Mouse (Mus musculus) C2C12 (cell line): ENCODE data around the gene Ube2l3. TPM values are rescaled to one million over a fixed set of nuclear protein-coding genes. Genes with fewer than 3 reads are reported as not detected.

Source experiments
- H3K27me3 ChIP-seq: one replicate; pipeline ENCODE4 v1.6.1; 2011; ENCODE audit not compliant: control insufficient read depth, insufficient read depth, insufficient read length
- H3K36me3 ChIP-seq: one replicate; pipeline ENCODE4 v1.6.1; 2011; ENCODE audit not compliant: control insufficient read depth, insufficient read depth
- H3K4me3 ChIP-seq: one replicate; pipeline ENCODE4 v1.5.1; 2011; ENCODE audit warnings: mild to moderate bottlenecking, control low read depth; ENCODE audit not compliant: poor library complexity, insufficient read depth, severe bottlenecking
- H3K79me2 ChIP-seq: one replicate; pipeline ENCODE4 v1.6.1; 2011; ENCODE audit not compliant: control insufficient read depth, insufficient read depth
- H3K79me3 ChIP-seq: one replicate; pipeline ENCODE4 v1.6.1; 2011; ENCODE audit warnings: low read depth, control low read depth
- H3ac ChIP-seq: one replicate; pipeline ENCODE3; 2011; ENCODE audit warnings: low read depth; ENCODE audit not compliant: control insufficient read depth, insufficient read length
- CEBPB ChIP-seq: IDR thresholded peaks from one replicate; pipeline ENCODE4 v1.6.1; 2011; ENCODE audit warnings: low read depth, mild to moderate bottlenecking, control low read depth, moderate library complexity
- CTCF ChIP-seq: IDR thresholded peaks from one replicate; pipeline ENCODE4 v1.5.1; 2011; ENCODE audit not compliant: control insufficient read depth, insufficient read depth, insufficient read length
- FOSL1 ChIP-seq: IDR thresholded peaks from one replicate; pipeline ENCODE4 v1.8.0; 2011; ENCODE audit warnings: mild to moderate bottlenecking, low read length; ENCODE audit not compliant: poor library complexity, insufficient read depth, severe bottlenecking
- MAX ChIP-seq: IDR thresholded peaks from one replicate; pipeline ENCODE4 v1.6.1; 2011; ENCODE audit warnings: mild to moderate bottlenecking, control low read depth
- MYOD1 ChIP-seq: IDR thresholded peaks from one replicate; pipeline ENCODE4 v1.6.1; 2011; ENCODE audit warnings: low read depth; ENCODE audit not compliant: control insufficient read depth, insufficient read length
- MYOG ChIP-seq: IDR thresholded peaks from one replicate; pipeline ENCODE4 v1.6.1; 2011; ENCODE audit not compliant: control insufficient read depth, insufficient read length; ENCODE audit errors: extremely low read depth
- USF1 ChIP-seq: IDR thresholded peaks from one replicate; pipeline ENCODE4 v1.6.1; 2011; ENCODE audit warnings: low read depth, mild to moderate bottlenecking, control low read depth, moderate library complexity
- polyA plus RNA-seq: library from polyadenylated mRNA; unstranded; fragments of >200 nt; fragmentation: generic; extraction: Trizol; gene quantifications from one replicate; pipeline ENCODE4 v1.2.1, GENCODE M21; 2012; ENCODE audit warnings: missing spikeins

The Ube2l3 gene
- polyA plus RNA-seq, 1 experiment = 135 TPM

DNA sequence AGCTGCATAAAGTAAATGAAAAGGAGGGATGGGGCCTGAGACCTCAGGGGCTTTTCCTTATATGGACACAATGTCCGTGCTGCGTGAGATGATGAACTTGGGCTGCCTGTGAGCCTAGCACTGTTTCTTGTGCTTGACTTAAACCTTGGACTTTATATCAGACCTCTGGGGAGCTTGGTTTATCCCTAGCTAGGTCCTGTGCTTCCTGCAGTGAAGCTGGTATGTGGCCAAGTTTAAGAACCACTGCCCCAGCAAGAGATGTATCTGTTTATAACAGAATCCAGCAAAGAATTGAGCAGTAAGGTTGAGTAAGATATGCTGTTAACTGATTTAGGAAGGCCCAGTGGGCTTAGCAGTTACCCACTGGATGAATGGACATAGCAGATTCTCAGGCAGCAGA, 37.0 kb upstream of the Ube2l3 start:
- H3K36me3 ChIP-seq = no peaks in the 10 kb centered on the region
- no peak overlapping the region for H3K4me3 ChIP-seq
- no peak for TF ChIP-seq CEBPB

DNA sequence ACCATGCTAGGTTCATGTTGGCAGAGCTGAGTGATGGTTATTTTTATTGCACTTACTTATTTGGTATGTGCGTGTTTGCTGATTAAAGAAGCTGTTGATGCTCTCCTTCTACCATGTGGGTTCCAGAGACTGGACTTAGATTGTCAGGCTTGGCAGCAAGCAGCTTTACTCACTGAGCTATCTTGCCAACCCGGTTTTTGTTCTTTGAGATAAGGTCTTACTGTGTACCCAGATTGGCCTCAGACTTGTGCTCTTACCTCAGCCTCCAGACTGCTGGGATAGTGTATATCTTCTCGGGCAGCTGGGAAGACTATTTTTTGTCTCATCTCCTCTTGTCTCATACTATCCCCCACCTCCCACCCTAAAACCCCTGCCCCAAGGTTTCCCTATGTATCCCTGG, 35.2 kb upstream of the Ube2l3 start:
- TF ChIP-seq FOSL1 (no peak), CEBPB (no peak), MYOG (no peak), MYOD1 (no peak), USF1 (no peak)
- peaks cover 48% of the 10 kb centered on the region for H3K79me2 ChIP-seq
- H3K27me3 ChIP-seq = no peaks in the 10 kb centered on the region

More for the DNA sequence above, 37.0 kb upstream of the Ube2l3 start:
- Histone ChIP-seq H3K79me2 (peaks cover 40% of the 10 kb centered on the region), H3K27me3 (no peaks in the 10 kb centered on the region), H3ac (no peak overlapping the region), H3K79me3 (peaks cover 9% of the 10 kb centered on the region)

GRCm38 (mm10) chr16:17234916-17235665, 32.6 kb upstream of the Ube2l3 start:
- H3K4me3 ChIP-seq = peak overlapping the region; percentile 19
- H3K36me3 ChIP-seq = no peaks in the 10 kb centered on the region
- H3K79me2 ChIP-seq = peaks cover 48% of the 10 kb centered on the region
- no peaks in the 10 kb centered on the region for H3K27me3 ChIP-seq
- peaks cover 9% of the 10 kb centered on the region for H3K79me3 ChIP-seq
- no peak overlapping the region for H3ac ChIP-seq
- TF ChIP-seq MYOD1 = no peak

More for the DNA sequence above, 35.2 kb upstream of the Ube2l3 start:
- Histone ChIP-seq H3ac (no peak overlapping the region), H3K36me3 (no peaks in the 10 kb centered on the region), H3K4me3 (no peak overlapping the region), H3K79me3 (peaks cover 9% of the 10 kb centered on the region)

DNA sequence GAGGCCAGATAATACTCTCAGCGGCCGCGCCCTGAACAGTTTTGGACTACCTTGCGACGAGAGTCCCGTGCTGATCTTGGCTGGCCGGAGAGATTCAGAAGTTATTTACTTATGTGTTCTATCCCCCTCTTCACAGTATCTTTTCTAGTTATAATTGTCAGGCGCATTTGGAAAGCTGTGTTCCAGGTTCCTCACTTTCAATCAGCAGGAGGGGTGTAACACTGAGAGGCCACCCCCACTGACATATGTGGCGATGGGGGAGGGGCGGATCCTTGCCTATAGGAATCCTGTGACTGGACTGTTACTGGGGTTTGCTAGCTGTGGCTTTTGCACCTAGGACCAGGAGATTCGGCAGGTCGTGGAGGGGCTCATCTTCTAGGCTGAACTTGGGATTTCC, 32.0 kb upstream of the Ube2l3 start:
- H3K79me3 ChIP-seq = peaks cover 9% of the 10 kb centered on the region

DNA sequence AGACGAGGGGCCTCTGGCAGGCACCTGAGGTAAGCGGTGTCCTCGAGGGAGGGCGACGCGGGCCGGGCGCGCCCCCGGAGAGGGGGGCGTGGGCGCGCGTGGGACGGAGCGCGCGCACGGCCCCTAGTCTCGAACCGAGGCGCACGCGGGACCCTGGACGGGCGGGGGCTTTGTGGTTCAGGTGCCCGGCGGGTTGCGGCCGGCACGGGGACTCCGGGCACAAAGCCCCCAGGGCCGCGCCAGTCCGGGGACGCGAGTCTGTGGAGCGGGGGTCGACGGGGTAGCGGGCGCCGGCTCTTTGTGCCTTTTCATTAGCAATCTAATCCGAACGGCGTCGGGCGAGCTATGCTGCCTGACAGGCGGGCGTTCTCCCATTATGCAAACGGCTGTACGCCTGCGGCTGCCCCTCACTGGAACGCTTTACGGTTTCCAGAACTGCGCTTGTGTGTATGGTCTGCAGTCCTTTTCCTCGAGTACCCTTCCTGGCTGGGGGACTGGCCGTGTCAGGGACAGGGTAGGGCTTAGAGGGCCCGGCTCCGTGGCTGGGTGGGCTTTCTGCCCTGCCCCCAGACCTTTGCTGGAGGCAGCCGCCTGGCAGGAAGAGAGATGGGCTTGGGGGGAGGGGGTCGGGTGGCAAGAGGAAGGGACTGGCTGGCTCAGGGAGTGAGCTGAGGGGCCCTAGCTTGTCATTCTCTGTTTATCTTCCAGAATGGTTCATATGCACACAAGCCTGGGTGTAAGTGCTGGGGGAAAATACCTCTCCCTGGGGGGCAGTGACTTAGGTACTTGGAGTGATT, 31.5 kb upstream of the Ube2l3 start:
- no peaks in the 10 kb centered on the region for H3K36me3 ChIP-seq
- peak overlapping the region; percentile 74 for H3K4me3 ChIP-seq
- H3ac ChIP-seq = peak overlapping the region; percentile 77
- TF ChIP-seq USF1 (no peak), MYOD1 (no peak), FOSL1 (no peak), CEBPB (no peak), MYOG (no peak), CTCF (no peak), MAX (no peak)
- no peaks in the 10 kb centered on the region for H3K27me3 ChIP-seq
- peaks cover 9% of the 10 kb centered on the region for H3K79me3 ChIP-seq
- peaks cover 47% of the 10 kb centered on the region for H3K79me2 ChIP-seq

More for the DNA sequence above, 32.0 kb upstream of the Ube2l3 start:
- Histone ChIP-seq H3K79me2 (peaks cover 48% of the 10 kb centered on the region), H3K27me3 (no peaks in the 10 kb centered on the region), H3ac (peak overlapping the region; percentile 77), H3K4me3 (peak overlapping the region; percentile 74), H3K36me3 (no peaks in the 10 kb centered on the region)
- no peak for TF ChIP-seq FOSL1
- TF ChIP-seq CTCF = no peak
- TF ChIP-seq MAX = no peak
- TF ChIP-seq MYOD1 = no peak
- TF ChIP-seq CEBPB = no peak
- no peak for TF ChIP-seq USF1
- no peak for TF ChIP-seq MYOG
